Mouse (Mus musculus): ENCODE data around the gene Vmn2r45.
"Not testable (repeated sequence)": the region's sequence is repeated elsewhere in the genome, so short reads cannot be mapped to it uniquely, and the experiment has no call there.

Vmn2r45 gene

GRCm38 (mm10) chr7:8488975-8489374, at the start of gene Vmn2r45:
TSS of gene Vmn2r45 (minus strand) at chr7:8489075.
- DNase-seq = not testable (repeated sequence)
